24 mouse cellular contexts compared by ENCODE assay signal in genomic region chr5:108051026-108051425, GRCm38 (mm10).
"Had no signal": no experiment of that assay in that cellular context is flagged by ENCODE, and none has a peak within 500 bp of the region (broad histone marks: within the 10 kb centered on the region; RNA-seq: fewer than 3 reads in every experiment).

No protein-coding gene starts in this region.

- DNase-seq: cerebellum, adult 9-10 months; cerebellum, adult 9-11 months; cerebellum, postnatal 10 days; cerebellum, postnatal 14 days; cerebellum, postnatal 25 days; cerebellum, postnatal 36 days; embryo, embryonic 11 days; forebrain, postnatal 0 days; gastrocnemius, adult 2 months; gastrocnemius, postnatal 10 days; gastrocnemius, postnatal 14 days; gastrocnemius, postnatal 25 days; gastrocnemius, postnatal 36 days; heart, adult 18-20 months; heart, adult 2 months had no signal

- H3K27me3 ChIP-seq: embryonic facial prominence, embryonic 12.5 days; embryonic facial prominence, embryonic 13.5 days; embryonic facial prominence, embryonic 15.5 days; forebrain, embryonic 13.5 days; forebrain, embryonic 15.5 days had no signal

- H3K9me3 ChIP-seq: embryonic facial prominence, embryonic 10.5 days; embryonic facial prominence, embryonic 12.5 days; embryonic facial prominence, embryonic 13.5 days; embryonic facial prominence, embryonic 15.5 days; forebrain, embryonic 10.5 days; forebrain, embryonic 12.5 days; forebrain, embryonic 13.5 days; forebrain, embryonic 15.5 days had no signal

- H3K4me2 ChIP-seq: embryonic facial prominence, embryonic 12.5 days; embryonic facial prominence, embryonic 13.5 days; embryonic facial prominence, embryonic 15.5 days; forebrain, embryonic 12.5 days; forebrain, embryonic 13.5 days; forebrain, embryonic 15.5 days had no signal

- H3K27ac ChIP-seq: embryonic facial prominence, embryonic 10.5 days; embryonic facial prominence, embryonic 12.5 days; embryonic facial prominence, embryonic 13.5 days; embryonic facial prominence, embryonic 15.5 days; forebrain, embryonic 10.5 days; forebrain, embryonic 12.5 days; forebrain, embryonic 13.5 days; forebrain, embryonic 15.5 days; gastrocnemius, adult 2 months; heart, adult 2 months had no signal

- H3K4me3 ChIP-seq: embryonic facial prominence, embryonic 10.5 days; embryonic facial prominence, embryonic 12.5 days; embryonic facial prominence, embryonic 13.5 days; embryonic facial prominence, embryonic 15.5 days; erythroblast, embryonic 14.5 days; forebrain, embryonic 10.5 days; forebrain, embryonic 12.5 days; forebrain, embryonic 13.5 days; forebrain, embryonic 15.5 days; gastrocnemius, adult 2 months; heart, adult 2 months had no signal

- H3K9ac ChIP-seq: embryonic facial prominence, embryonic 12.5 days; embryonic facial prominence, embryonic 13.5 days; embryonic facial prominence, embryonic 15.5 days; forebrain, embryonic 12.5 days; forebrain, embryonic 13.5 days; forebrain, embryonic 15.5 days; forebrain, postnatal 0 days had no signal

- H3K4me1 ChIP-seq: embryonic facial prominence, embryonic 12.5 days; embryonic facial prominence, embryonic 13.5 days; embryonic facial prominence, embryonic 15.5 days; forebrain, embryonic 12.5 days; forebrain, embryonic 13.5 days; forebrain, embryonic 15.5 days had no signal

- H3K36me3 ChIP-seq: embryonic facial prominence, embryonic 10.5 days; embryonic facial prominence, embryonic 12.5 days; embryonic facial prominence, embryonic 13.5 days; embryonic facial prominence, embryonic 15.5 days; forebrain, embryonic 10.5 days; forebrain, embryonic 12.5 days; forebrain, embryonic 15.5 days had no signal
